Mouse (Mus musculus) C2C12 (cell line): ENCODE results near the gene Ttll11.

ENCODE experiments used
- CEBPB ChIP-seq: IDR thresholded peaks from one replicate; pipeline ENCODE4 v1.6.1; 2011; ENCODE audit warnings: low read depth, mild to moderate bottlenecking, control low read depth, moderate library complexity
- CTCF ChIP-seq: IDR thresholded peaks from one replicate; pipeline ENCODE4 v1.5.1; 2011; ENCODE audit not compliant: control insufficient read depth, insufficient read depth, insufficient read length
- FOSL1 ChIP-seq: IDR thresholded peaks from one replicate; pipeline ENCODE4 v1.8.0; 2011; ENCODE audit warnings: mild to moderate bottlenecking, low read length; ENCODE audit not compliant: poor library complexity, insufficient read depth, severe bottlenecking
- MAX ChIP-seq: IDR thresholded peaks from one replicate; pipeline ENCODE4 v1.6.1; 2011; ENCODE audit warnings: mild to moderate bottlenecking, control low read depth
- MYOD1 ChIP-seq: IDR thresholded peaks from one replicate; pipeline ENCODE4 v1.6.1; 2011; ENCODE audit warnings: low read depth; ENCODE audit not compliant: control insufficient read depth, insufficient read length
- MYOG ChIP-seq: IDR thresholded peaks from one replicate; pipeline ENCODE4 v1.6.1; 2011; ENCODE audit not compliant: control insufficient read depth, insufficient read length; ENCODE audit errors: extremely low read depth
- USF1 ChIP-seq: IDR thresholded peaks from one replicate; pipeline ENCODE4 v1.6.1; 2011; ENCODE audit warnings: low read depth, mild to moderate bottlenecking, control low read depth, moderate library complexity

DNA sequence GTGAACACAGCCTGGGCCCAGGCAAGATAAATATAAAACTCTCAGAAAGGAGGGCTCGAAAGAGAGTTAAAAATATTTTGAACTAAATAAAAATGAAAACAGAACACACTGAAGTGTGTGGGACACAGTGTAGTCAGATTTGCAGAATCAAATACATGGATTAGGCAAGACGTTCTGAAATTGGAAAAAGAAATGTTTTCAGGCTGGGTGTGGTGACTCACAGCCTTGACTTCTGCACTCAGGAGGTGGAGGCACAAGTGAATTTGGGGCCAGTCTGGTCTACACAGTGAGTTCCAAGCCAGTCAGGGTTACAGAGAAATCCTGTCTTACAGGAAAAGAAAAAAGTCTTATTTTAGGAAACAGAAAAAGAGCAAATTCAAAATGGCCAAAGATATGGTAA is 209.2 kb downstream of the Ttll11 start:
- TF ChIP-seq CTCF (no peak), MAX (no peak), USF1 (no peak), MYOG (no peak), CEBPB (no peak), MYOD1 (no peak), FOSL1 (no peak)
